Mouse (Mus musculus) frontal cortex, postnatal 36 days (tissue): ENCODE results near the gene Car4.
A peak's percentile ranks its signal among the peaks of the same experiment; 100 is the strongest.

ENCODE experiments used
- DNase-seq, 2 experiments: peaks; one replicate each; pipeline ENCODE4 v3.0.0; 2022; ENCODE audit warnings: low spot score in 2 of 2

The Car4 gene

DNA sequence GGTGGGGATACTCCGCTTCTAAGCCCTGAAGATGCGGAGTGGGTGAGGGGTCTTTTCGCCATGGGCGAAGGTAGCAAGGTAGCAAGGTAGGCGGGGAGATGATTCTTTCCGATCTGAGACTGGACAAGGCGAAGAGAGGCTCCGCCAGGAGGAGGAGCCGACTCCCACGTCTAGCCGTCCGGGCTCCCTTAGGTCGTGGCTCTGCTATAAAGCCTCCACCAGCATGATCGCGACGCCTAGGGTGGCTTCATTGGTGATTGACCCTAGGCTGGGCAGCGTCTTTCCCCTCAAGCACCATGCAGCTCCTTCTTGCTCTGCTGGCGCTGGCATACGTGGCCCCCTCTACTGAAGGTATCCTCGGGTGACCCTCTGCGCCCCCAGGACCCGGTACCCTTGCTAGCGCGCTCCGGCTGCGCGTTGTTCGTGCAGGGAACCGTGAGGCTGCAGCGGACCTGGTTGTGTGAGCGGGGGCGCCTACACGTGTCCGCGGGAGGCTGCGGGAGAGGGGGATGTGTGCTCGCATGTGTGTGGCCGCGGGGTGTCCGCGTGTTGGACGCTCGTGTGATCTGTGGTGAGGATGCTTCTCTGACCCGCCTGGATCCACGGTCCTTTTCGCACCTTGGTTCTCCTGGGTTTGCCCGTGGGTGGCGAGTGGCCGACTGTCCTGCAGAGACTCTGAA, at the start of gene Car4:
TSS of gene Car4 (plus strand) at position 196 of the 680 bp plus-strand sequence.
- peak in 1 of 2 experiments; percentile 42 for DNase-seq

DNA sequence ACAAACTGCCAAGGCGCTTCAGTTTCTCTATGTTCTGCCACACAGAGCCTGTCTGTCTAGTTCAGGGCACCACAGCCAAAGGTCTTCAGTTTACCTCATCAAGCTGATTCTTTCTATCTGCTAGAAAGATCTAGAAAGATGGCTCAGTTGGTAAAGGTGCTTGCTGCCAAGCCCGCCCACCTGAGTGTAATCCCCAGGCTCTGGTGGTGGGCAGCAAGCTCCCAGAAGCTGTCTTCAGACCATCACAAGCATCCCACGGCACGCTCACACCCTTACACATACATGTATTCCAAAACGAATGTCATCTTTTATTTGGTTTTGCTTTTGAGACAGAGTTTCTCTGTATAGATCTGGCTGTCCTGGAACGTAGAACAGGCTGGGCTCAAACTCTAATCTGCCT, 49.1 kb upstream of the Car4 start:
- DNase-seq = peak in 1 of 2 experiments; percentile 43

DNA sequence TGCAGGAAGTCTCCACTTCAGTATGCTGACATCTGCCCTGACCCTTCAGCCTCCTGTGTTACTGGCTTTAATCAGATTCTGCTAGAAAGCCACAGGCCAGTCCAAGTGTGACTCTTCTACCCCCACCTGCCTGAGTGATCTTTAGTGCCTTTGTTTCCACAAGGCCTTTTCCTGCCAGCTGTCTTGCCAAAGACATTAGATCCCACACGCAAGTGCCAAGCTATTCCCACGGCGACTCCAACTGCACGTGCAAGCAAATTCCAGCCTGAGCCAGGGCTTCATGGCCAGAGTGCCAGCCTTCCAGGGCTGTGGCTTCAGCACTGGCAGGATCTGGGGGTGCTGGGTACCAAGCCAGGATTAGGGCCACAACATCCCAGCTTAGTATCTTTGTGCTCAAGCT, 47.2 kb upstream of the Car4 start:
- DNase-seq = no peak

DNA sequence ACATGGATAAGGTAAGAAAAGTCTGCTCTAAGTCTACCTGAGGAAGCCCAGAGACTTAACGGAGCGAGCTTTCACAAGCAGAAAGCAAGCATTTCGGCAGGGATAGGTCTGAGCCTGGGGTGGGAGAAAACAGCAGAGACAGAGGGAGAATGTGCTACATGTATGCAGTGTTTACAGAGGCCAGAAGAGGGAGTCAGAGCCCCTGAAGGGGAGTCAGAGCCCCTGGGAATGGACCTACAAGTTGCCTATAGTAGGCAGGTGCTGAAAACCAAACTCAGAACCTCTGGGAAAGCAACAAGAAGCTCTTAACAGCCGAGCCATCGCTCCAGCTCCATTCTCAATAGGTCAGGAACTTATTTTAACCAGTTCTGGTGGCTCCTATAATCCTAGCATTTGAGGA, 42.9 kb upstream of the Car4 start:
- DNase-seq = no peak

DNA sequence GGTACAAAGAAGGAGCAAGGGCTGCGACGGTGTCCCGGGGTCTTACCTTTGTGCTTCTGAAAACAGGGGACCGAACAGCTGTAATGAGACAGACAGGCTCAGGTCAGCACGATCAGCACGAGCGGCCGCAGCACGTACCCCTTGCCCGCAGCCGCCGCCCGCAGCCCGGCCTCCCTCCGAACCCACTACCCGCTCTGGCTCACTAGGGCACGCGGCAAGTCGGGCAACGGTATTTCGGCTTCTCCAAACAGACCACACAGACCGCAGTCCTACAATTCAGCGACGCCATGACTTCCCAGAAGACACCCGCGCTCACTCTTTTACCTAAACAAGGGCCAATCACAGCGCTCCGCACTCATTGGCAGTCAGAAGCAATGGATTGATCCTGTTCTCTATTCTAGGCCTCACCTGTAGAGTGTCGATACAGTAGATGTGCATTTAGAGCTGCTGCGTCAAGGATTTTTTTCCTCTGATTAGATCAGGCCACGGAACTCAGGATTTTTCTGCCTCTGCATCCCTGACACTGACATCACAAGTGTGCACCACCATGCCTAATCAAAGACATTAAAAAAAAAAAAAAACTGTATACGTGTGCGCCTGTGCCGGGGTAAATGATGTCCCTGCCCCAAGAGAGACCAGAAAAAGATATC, 41.4 kb upstream of the Car4 start, which contains the start of gene Znhit3:
TSS of gene Znhit3 (minus strand) at position 314 of the 650 bp plus-strand sequence.
- peak; percentile 85 to 94 for DNase-seq

DNA sequence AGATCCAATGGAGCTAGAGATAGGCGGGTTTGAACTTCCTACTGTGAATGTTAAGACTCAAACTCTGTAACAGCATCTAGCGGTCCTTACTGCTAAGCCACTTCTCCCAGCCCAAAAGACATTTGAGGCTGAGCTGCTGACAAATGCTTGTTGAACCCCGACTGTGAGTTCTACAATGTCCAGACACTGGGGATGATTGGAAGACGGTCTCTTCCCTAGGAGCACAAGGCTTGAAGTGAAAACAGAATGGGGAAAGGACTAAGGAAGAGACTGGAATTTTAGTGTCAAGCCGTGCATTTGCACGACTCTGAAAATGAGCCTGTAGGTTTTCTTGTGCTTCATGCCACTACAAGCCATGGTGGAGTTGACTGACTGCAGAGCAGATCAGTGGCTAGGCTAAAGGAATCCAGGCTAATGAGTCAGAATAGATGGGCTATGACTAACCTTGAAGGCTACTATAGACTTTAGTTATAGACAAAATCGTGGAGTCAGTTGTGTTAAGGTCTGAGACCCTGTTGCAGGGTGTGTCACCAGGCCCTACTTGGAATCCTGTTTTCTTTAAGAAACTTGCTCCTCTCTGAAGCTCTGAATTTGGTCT, 40.8 kb upstream of the Car4 start:
- no peak for DNase-seq

DNA sequence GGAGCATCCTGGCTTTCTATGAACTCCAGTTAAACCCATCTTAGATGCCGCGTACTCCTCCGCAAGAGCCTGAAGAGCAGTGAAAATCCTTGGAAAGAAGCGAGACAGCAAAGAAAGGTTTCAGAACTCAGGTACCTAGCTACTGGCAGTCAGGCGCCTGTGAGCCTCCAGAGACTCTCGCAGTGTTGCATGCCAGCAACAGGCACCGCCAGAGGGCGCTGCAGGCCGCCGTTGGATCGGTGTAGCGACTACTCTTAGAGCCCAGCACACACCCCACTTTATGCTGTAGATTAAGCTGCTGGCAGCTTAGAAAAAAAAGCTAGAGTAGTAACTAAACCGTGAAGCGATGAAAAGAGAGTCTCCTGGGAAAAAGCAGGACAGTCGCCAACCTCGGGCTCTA, 39.2 kb upstream of the Car4 start:
- peak; percentile 83 to 89 for DNase-seq

DNA sequence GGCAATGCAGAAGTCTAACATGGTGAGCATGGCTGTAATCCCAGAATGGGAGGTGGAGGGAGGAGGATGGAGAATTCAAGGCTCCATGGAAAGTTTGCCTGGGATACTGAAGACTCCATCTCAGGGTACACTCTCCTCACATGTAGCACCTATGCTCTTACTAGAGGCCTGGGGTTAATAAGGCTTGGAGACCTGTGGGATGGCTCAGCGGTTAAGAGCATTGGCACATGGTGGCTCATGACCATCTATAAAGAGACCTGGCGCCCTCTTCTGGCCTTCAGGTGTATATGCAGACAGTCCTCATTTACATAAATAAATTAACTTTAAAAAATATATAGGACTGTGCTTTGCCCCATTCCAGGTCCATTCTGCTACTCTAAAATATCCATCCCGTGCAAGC, 38.3 kb upstream of the Car4 start:
- no peak for DNase-seq

DNA sequence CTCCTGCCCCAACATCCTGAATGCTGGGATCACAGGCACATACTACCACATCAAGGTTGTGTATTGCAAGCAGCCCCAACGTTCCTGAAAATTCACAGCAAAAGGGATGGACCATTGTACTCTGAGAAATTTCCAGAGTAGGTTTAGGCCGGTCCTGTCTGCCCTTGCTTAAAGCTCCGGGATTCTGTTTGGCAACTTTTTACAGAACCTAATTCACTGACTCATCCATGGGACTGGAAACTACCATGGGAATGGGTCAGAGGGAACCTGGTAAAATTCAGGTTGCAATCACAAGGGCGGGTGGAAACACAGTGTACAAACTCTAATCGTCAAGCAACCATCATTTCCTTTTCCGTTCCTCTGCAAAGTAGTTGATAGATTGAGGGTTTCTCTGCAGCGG, 37.6 kb upstream of the Car4 start:
- no peak for DNase-seq

DNA sequence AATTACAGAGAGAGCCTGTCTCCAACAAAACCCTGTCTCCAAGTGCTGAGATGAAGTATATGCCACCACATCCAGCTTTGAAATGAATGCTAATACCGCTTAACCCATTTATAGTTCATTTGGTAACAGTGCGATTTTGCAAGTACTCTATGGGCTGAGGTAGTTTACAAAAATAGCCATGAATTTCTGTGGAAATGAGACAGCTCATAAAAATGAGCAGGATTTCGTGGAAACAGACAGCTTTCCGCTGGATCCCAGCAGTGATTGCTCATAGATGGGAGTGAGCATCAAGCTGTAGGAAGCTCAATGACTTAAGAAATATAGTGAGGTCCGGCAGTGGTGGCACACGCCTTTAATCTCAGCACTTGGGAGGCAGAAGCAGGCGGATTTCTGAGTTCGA, 36.6 kb upstream of the Car4 start:
- no peak for DNase-seq

DNA sequence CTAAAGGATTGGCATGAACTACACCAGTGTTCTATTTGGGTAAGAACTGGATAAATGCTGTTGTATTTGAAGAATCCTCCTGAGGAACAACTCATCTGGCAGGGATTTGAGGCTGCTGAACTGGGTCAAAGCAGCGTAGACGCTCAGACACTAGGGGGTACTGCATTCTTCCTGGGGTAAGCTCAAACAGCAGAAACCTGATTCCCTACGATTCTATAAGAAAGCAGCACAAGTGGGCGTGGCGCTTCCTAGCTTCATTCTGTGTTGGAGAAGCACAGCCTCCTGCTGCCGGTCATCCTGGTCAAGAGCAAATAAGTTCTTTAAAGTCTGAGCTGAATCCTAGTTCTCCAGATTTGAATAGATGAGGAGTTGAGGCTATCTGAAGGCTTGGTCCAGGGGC, 25.3 kb upstream of the Car4 start:
- DNase-seq = no peak

DNA sequence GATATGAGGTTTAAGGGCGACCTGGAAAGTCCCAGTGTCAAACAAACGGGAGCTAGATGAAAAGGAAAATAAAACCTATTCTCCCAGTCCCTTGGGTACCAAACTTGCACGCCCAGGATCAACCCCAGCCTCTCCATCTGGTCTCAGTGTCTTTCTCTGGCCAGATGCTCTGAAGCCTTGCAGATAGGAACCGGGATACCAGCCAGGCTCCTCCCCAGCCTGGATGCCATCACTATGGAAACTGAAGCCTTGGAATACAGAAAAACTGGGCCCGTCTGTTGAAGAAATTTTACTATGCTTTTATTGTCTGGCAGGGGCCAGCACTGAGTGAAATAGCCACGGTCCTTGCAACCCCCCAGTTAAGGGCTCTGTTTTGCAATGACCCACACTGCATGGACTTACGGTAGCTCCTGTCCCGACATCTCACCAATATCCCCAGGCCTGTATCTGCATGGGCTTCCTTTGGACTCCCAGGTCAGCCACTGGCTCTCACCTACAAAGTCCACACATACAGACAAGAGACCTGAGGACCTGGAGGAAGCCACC, 18.0 kb upstream of the Car4 start:
- peak; percentile 61 to 75 for DNase-seq

DNA sequence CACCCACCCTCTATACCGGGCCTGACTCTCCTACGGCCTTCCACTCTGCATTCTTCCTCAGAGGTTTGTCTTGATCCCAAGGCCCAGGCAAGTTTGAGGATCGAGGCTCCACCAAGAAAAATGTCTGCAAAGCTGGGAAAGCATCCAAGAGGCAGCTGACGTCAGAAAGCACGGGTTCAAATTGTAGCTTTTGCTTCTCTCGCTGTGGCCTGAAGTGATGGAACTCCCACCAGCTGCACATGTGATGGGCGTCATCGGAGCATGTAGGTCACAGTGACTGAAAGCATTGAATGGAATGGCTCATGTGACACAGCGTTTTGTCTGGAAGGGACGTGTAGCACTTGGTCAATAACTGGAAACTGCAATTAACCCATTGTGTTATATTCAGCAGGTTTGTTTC, 17.4 kb upstream of the Car4 start:
- peak in 1 of 2 experiments; percentile 30 for DNase-seq

DNA sequence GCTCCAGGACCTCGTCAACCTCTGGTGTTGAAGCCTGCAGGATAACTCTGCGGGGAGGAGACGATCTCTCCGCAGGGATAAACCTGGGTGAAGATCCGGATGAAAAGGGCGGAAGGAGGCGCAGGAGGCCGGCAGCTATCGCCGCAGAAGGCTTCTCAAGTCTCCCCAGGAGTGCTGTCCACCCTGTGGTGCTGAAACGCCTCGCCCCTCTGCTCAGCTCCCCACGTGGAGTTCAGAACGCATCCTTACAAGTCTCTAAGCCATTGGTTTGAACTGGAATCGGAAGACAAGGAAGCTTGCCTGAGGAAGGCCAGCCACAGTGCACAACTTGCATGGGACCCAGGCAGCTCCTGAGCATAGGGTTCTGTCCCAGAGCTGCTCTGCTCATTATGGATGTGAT, 13.6 kb upstream of the Car4 start:
- no peak for DNase-seq

DNA sequence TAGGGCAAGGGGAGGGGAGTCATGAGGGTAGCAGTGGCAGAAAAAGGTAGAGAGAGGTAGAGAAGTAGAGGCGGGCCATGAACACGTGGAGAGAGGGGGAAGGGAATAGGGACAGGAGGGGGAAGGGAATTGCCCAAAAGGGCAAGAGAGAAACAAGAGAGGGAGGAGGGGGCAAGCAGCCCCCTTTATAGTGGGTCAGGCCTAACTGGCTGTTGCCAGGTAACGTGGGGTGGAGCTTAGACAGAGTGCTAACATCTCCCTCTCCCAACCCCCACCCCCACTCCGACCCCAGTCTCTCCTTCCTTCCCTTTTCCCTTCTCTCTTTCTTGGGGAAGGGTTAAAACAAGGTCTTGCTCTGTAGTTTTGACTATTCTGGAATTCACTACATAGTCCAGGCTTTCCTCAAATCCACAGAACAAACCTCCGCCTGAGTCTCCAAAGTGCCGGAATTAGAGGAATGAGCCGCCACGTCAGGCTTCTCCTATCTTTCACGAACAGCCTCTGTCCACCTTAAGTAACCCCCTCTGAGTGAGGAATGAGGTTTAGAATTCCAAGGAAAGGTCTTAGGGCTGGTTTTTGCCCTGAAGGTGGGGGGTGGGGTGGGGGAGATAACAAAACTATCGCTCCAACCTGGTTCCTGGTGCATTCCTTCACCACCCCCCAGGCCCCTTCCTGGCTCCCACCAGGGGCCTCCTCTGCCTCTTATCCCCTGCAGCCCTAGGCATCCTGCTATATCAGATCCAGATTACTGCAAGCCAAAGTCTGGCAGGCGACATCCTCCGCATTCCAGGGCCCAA, 12.7 kb upstream of the Car4 start:
- DNase-seq = no peak

DNA sequence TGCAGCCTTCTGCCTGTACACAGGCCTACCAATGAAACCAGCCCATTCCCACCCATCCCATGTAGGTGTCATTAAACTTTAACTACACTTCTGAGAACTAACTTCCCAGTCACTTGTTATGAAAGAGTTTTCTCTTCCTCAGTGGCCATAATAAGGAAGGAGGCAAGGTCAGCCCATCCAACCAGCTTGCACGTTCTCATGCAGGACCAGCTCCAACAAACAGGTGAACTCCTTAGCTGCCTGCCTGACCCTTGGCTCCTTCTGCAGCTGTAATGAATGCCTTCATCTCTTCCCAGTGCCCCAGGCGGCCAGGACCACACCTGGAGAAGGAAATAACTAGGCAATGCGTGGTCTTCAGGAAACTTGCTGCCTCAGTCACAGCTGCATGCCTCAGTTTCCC, 11.7 kb upstream of the Car4 start:
- DNase-seq = no peak

DNA sequence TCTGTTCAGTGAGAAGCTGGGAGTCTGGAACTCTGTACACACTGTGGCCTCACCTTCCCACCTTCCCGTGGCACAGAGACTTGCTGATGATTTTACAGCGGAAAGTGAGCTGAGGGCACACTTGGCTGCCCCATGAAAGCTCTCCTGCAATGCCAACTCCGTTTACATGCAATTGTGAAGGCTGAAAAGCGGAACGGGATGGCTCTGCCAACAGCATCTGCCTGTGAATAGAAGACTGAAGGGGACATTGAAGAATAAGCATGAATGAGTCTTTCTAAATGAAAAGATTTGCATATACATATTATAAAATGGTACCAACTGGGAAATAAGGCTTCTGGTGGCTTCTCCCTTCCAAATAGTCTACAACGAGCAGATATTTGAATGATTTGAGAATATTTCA, 10.4 kb upstream of the Car4 start:
- DNase-seq = no peak

DNA sequence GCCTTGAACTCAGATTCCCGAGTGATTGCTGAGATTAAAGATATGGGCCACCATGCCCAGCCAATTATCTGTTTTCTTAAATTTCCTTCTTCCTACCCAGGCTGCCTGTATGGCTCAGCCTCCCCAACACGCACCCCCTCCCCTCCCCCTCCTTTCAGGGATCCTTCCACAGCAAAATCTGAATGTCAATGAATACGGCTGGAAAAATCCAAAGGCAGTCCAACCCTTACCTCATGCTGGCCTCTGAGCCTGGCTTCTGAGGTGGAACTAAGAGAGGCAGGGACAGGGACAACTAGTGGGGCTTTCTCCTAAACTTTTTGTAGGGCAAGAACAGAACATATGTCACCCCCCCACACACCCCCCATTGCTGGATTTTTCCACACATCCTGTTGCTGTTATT, 9.5 kb upstream of the Car4 start:
- DNase-seq = no peak

DNA sequence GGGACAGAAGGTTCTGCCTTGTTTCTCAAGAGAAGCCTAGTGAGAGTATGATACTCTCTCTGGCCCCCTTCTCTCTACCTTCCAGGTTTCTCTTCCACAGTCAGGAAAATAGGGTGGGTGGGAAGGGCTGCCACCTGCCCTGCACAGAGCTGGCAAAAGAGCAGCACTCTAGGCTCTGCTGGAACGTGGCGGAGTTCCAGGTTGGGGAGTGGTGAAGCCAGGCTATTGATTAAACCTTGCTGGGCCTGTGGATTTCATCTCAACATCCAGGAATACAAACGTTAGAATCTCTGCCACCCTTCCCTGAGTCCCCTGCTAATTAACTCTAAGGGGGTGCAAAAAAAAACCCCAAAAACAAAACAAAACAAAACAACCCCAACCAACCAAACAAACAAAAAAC, 9.1 kb upstream of the Car4 start:
- DNase-seq = no peak

DNA sequence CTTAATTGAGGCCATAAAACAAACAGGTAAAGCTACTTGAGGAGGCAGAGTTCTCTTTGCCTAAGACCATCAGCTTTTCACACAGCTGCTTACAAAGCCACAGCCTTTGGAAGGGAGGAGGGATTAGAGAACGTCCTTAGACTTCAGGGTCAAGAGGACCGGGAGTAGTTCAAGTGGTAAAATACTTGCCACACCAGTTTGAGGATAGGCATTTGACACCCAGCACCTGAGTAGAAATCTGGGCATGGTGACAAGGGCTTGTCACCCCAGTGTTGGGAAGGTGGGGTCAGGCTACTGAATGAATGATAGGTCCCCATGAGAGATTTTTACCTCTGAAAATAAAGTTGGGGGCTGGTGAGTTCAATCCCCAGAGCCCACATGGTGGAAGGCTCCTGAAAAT, 5.0 kb upstream of the Car4 start:
- no peak for DNase-seq

DNA sequence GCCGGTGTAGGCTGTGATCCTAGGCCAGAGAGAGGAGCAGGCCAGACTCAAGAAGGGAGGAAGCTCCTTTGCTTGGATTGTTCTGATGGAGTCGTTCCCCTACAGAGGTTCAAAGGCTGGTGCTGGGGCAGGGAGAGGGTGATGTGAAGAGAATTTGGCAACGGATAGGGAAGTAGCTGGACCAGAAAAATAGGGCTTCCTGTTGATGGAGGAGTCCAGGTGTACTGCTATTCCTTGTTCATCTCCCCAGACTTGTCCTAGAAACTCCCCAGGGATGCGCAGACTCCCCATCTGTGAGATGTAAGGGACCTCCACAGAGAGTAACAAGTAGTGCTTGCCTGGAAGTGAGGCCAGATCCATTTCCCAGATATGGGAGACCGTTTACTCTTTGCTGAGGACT, 1.2 kb upstream of the Car4 start:
- DNase-seq = no peak

DNA sequence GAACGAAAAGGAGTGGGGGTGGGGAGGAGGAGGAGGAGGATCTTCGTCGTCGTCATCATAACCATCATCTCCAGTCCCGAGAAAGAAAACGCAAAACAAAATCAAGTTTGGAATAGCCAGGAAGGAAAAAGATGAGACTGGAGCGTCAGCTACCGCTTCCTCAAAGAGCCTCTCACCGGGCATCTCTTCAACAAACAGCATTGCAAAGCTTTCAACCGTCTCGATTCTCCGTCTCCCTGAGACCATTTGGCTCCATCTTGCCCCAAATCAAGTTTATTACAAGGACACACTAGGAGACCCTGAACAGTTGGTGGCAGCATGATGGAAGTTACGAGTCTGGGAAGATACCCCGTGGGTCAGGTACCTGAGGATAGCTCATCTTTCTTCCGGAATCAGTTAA, 415 bp upstream of the Car4 start:
- no peak for DNase-seq
